21 mouse cellular contexts compared by ENCODE assay signal in genomic region chr8:56272934-56273333, GRCm38 (mm10). TPM values are rescaled to one million over a fixed set of nuclear protein-coding genes. Genes with fewer than 3 reads are reported as not detected.
"Had no signal": no experiment of that assay in that cellular context is flagged by ENCODE, and none has a peak within 500 bp of the region (broad histone marks: within the 10 kb centered on the region; RNA-seq: fewer than 3 reads in every experiment).

No protein-coding gene starts in this region.

- H3K27ac ChIP-seq: liver, embryonic 13.5 days; midbrain, embryonic 12.5 days; neural tube, embryonic 12.5 days; neural tube, embryonic 15.5 days; stomach, postnatal 0 days had no signal

- H3K27me3 ChIP-seq: liver, embryonic 13.5 days; midbrain, embryonic 12.5 days; neural tube, embryonic 12.5 days; neural tube, embryonic 15.5 days had no signal

- H3K4me1 ChIP-seq: liver, embryonic 13.5 days; midbrain, embryonic 12.5 days; neural tube, embryonic 12.5 days; neural tube, embryonic 15.5 days had no signal

- H3K4me2 ChIP-seq: liver, embryonic 13.5 days; midbrain, embryonic 12.5 days; neural tube, embryonic 12.5 days; neural tube, embryonic 15.5 days had no signal

- H3K4me3 ChIP-seq: liver, embryonic 13.5 days; midbrain, embryonic 12.5 days; myocyte; neural tube, embryonic 12.5 days; neural tube, embryonic 15.5 days had no signal

- H3K9me3 ChIP-seq: liver, embryonic 13.5 days; midbrain, embryonic 12.5 days; neural tube, embryonic 12.5 days; neural tube, embryonic 15.5 days had no signal

- H3K36me3 ChIP-seq: liver, embryonic 13.5 days; midbrain, embryonic 12.5 days; neural tube, embryonic 12.5 days; neural tube, embryonic 15.5 days had no signal

- ATAC-seq: midbrain, embryonic 16.5 days had no signal

- H3K9ac ChIP-seq: liver, embryonic 13.5 days; midbrain, embryonic 12.5 days; neural tube, embryonic 12.5 days; neural tube, embryonic 15.5 days had no signal

- DNase-seq: kidney, adult 9 months; kidney, postnatal 14 days; kidney, postnatal 4 days; left cerebral cortex, postnatal 4 days; liver, embryonic 13.5 days; lung, adult 2 months; lung, postnatal 14 days; lung, postnatal 4 days; right cerebral cortex, adult 18-20 months; right cerebral cortex, postnatal 14 days; right cerebral cortex, postnatal 4 days; thymus, adult 2 months; thymus, postnatal 14 days; thymus, postnatal 4 days had no signal

RNA-seq across cellular contexts. Expression of gene Hpgd, which starts 21.5 kb away (rescaled TPM):
- total RNA-seq: megakaryocyte-erythroid progenitor cell, adult 5-6 weeks had no signal
